Mouse (Mus musculus): ENCODE results near the gene Best2.

Best2 gene

GRCm38 (mm10) chr8:85014431-85014830, at the start of gene Best2:
Best2 (minus strand) TSS chr8:85014531.
- DNase-seq (ENCODE audit: low spot score) = no peak

- DNase-seq (ENCODE audit: low spot score) = no peak
These were observed 48.3 kb upstream of the Best2 start for GRCm38 (mm10) chr8:85062603-85063002.

- peak; percentile 78 for DNase-seq (ENCODE audit: low spot score)
These were observed 45.7 kb upstream of the Best2 start, which contains the start of gene Fbxw9 for GRCm38 (mm10) chr8:85059879-85060616. Fbxw9 (plus strand) TSS chr8:85060055.

- no peak for DNase-seq (ENCODE audit: low spot score)
These were observed 43.0 kb upstream of the Best2 start for GRCm38 (mm10) chr8:85057367-85057766.

GRCm38 (mm10) chr8:85043619-85044018, 29.3 kb upstream of the Best2 start:
- DNase-seq (ENCODE audit: low spot score) = no peak

- DNase-seq (ENCODE audit: low spot score) = peak; percentile 26
These were observed 23.6 kb upstream of the Best2 start for GRCm38 (mm10) chr8:85037681-85038531.

DNA sequence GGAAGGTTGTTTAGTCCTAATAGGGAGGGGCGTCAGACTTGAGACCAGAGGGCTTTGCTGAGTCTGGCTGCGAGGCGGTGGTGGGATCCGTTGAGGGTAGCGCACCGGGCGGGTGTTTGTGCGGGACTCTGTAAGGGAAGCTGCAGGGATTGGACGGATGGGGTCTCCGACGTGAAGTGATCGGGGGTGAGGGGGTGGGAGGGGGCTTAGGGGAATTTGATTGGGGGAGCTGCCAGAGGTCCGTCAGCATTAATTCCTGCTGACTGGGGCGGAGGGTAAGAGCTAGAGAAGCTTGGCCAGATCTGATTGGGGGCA, 23.0 kb upstream of the Best2 start:
- DNase-seq (ENCODE audit: low spot score) = no peak

- peak; percentile 80 for DNase-seq (ENCODE audit: low spot score)
These were observed 22.5 kb upstream of the Best2 start, which contains the start of gene Tnpo2 for GRCm38 (mm10) chr8:85036718-85037365. Tnpo2 (plus strand) TSS chr8:85036915.

GRCm38 (mm10) chr8:85036381-85036717, 22.0 kb upstream of the Best2 start:
- DNase-seq (ENCODE audit: low spot score) = no peak

DNA sequence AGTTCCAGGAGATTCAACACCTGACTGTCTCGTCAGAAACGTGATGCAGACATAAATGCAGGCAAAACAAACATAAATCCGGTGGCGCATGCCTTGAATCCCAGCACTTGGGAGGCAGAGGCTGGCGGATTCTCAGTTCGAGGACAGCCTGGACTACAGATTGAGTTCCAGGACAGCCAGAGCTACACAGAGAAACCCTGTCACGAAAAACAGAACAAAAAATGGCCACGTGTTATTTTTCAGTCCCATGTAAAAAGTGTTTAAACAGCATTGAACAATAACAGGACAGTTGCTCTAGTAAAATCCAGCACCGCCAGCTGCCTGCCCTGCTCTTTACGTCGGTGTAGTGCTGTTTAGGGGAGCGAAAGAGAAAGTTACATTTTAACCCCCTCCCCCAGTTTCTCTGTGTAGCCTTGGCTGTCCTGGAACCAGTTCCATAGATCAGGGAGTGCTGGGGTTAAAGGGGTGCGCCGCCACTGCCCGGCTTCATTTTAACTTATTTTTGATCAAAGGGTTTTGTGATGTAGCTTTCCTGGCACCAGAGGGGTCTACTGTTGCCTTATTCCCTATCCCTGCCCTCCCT, 21.5 kb upstream of the Best2 start:
- DNase-seq (ENCODE audit: low spot score) = peak; percentile 14

DNA sequence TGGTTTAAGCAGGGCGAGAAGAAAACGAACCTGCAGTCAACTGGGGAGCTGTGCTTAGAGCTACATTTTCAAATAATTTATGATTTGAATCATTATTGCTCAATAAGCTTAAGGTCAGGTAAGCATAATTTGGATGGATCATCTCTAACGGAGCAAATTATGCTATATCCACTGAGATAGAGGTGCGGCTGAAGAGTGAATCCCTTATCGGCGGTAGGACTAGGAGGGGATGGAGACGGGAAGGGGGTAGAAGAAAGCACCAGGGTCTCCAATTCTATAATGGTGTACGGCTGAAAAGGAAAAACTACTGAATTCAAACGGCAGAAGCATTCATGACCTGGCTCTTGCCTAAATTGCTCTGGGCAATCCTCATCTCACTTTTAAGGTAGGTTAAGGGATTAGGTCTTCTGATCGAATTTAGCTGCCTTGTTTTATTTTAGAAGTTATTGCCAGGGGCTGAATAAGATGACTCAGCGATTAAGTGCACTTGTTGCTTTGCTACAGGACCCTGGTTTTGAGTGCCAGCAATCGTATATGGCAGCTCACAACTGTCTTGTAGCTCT, 20.9 kb upstream of the Best2 start:
- no peak for DNase-seq (ENCODE audit: low spot score)

DNA sequence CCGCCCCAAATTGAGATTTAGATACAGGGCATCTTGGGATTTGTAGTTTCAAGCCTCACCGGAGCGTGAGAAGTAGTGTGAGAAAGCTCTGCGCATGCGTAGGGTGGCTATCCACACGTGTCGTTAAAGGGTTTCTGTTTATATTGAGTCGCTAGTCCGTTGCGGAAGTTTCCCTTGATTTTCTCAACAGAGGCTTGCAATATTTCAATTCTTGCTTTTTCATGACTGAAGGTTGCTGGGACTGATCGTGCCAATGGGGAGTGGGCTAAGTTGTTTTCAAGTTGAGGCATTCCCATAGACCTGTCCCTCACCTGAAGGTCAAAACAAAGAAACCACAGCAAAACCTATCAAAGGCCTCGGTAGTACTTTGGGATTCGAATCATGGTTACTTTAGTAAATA, 20.4 kb upstream of the Best2 start:
- peak; percentile 46 for DNase-seq (ENCODE audit: low spot score)

- DNase-seq (ENCODE audit: low spot score) = no peak
These were observed 19.5 kb upstream of the Best2 start for GRCm38 (mm10) chr8:85033867-85034266.

DNA sequence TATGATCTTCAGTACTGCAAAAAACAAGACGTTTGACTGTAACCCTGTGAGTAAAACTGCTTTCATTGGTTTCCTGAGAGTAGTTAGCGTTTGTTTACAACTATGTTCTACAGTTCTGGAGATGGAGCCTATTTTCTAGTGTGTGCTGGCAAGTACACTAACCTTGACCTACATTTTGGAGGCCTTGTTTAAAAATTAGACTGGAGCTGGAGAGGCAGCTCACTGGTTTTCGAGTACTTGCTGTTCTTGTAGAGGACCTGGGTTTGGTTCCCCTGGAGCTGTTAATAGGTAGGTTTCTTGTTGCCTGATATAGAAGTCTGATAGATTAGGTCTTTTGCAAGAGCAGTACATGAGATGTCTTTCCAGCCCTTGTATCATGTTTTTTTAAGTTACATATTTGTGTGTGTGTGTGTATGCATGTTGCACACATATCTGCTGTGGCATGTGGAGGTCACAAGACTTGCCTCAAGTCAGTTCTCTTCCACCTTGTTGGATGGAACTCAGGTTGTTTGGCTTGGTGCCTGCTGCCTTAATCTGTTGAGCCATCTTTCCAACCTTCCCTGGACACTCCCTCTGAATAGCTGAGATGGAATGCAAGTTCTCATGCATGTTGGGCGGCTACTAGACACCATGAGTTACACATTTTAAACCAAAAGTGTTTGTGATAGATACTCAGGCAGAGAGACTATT, 18.4 kb upstream of the Best2 start:
- DNase-seq (ENCODE audit: low spot score) = no peak

DNA sequence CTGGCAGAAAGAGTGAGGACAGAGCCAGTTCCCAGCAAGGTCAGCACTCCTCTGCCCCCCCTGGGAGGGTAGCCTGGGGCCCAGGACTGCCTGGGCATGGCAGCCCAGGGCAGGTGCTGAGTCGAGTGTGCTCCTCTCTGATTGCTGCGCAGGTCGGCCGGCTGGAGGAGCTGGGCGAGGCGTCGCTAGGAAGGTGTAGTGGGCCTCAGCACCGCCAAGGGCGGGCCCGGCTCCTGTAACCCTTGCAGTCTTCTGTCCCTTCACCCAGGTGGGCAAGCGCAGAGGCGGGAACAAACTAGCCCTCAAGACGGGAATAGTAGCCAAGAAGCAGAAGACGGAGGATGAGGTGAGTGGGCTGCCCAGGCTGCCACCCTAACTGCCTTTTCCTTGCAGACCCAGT, 14.9 kb upstream of the Best2 start:
- DNase-seq (ENCODE audit: low spot score) = no peak

DNA sequence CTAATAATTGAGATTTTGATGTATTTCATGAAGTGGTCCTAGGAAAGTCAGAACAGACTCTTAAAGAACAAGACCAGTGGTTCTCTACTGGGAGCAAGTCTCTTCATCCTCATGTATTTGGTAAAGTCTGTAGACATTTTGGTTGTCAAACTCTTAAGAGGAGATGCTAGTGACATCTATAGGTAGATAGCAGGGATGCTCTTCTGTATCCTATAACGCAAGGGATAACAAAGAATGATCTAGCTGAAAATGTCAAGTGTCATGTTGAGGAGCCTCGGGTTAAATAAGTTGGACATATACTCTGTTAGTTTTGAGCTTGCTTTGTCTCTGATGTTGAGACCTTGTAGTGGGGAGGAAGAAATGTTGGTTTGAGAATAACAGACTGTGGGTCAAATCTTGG, 13.6 kb upstream of the Best2 start:
- no peak for DNase-seq (ENCODE audit: low spot score)

DNA sequence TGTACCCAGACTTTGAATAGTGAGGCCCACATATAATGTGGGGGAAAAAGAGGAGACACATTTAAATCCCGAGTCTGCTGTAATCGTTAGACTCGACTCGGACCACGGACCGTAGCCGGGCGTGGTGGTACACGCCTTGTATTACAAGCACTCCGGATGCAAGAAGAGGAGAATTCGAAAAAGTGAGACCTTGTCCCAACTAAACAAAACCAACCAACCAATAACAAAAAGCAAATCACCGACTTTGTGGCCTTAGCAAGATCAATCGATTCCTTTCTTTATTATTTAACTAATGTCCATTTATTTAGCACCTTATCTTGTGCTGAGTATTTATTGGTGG, 13.2 kb upstream of the Best2 start:
- peak; percentile 14 for DNase-seq (ENCODE audit: low spot score)

DNA sequence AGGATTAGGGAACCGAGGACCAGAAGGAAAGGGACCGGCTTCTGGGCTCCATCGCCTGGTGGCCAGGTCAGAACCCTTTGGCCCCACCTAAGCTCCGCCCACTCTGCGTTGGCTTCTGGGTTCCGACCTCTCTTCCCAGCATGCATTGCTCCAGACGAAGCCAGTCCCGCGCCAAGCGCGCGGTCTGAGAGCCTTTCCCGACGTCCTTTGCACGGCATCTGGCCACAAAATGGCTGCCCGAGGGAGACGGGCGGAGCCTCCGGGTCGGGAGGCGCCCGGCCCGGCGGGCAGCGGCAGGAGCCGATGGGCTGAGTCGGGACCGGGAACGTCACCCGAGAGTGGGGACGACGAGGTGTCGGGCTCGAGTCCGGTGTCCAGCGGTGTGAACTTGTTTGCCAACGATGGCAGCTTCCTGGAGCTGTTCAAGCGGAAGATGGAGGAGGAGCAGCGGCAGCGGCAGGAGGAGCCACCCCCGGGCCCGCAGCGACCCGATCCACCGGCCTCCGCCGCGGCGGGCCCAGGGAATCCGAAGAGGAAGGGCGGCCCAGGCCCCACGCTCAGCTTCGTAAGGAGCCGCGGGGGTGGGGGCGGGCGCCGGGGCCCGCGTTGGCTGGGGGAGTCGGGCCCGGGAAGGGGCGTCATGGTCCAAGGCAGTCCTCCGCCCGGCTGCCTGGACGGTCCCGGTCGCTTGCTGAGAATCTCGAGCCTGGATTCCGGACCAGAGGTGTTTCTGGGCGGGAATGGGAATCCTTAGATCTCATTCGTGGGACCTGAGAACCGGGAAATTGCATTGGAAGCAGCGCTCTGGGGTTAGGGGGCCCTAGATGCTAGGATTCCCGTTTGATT, 12.6 kb upstream of the Best2 start, which contains the start of gene Trir:
Gene Trir, plus strand, starts transcription at position 154 of the 846 bp plus-strand sequence.
- peak; percentile 95 for DNase-seq (ENCODE audit: low spot score)

- peak; percentile 66 for DNase-seq (ENCODE audit: low spot score)
These were observed 11.0 kb upstream of the Best2 start, which contains the start of gene Asna1 for GRCm38 (mm10) chr8:85025098-85025932. Asna1 (minus strand) TSS chr8:85025281.

DNA sequence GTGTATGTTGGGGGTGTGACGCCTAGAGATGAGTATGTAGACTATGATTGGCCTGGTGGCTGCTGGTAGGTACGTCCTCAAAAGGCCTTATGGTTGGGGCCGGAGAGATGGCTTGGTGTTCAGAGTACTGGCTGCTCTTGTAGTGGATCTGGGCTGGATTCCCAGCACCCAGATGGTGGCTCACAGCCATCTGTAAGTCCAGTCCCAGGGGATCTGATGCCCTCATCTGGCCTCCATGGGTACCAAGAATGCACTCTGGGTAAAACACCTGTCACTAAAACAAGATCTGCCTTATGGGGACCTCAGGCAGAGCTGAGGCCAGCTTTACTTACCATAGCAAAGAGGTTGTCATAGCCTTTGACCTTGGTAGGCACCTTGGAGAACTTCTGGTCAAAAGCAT, 9.5 kb upstream of the Best2 start:
- no peak for DNase-seq (ENCODE audit: low spot score)

Data from spleen, adult 12 weeks (tissue).